Mouse (Mus musculus) kidney, adult 2 months (tissue): ENCODE data around the gene Dchs2.

Experiments
- CTCF ChIP-seq: fragments of 200-500 bp; conservative IDR thresholded peaks from 2 replicates; pipeline ENCODE4 v1.5.1; 2011; ENCODE audit warnings: low read depth, mild to moderate bottlenecking, control low read depth, low read length, moderate library complexity, mixed read lengths; ENCODE audit not compliant: insufficient read depth, insufficient read length
- POLR2A ChIP-seq: fragments of 200-500 bp; IDR thresholded peaks from one replicate; pipeline ENCODE4 v1.6.1; 2011; ENCODE audit warnings: low read depth, low read length, control low read depth

DNA sequence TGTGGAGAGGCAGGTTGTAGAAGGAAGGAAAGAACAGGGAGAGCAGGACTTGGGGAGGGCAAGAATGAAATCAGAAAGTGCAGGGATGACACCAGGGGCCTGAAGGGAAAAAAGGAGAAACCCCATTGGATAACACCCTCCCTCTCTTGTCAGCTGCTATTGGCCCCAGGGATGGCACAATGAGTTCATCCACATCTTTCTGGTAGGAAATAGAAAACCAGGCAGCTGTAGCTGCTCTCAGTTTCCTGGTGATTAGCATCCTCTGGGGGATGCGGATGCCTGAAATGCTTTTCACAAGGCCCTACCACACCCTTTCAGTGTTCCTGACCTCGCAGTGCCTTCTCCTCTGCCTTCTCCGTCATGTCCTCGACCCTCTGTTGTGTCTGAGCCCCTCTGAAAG is 82.5 kb downstream of the Dchs2 start:
- no peak for TF ChIP-seq CTCF
- no peak for TF ChIP-seq POLR2A
